Mouse (Mus musculus): ENCODE data around the gene Tmem170. TPM values are rescaled to one million over a fixed set of nuclear protein-coding genes. Genes with fewer than 3 reads are reported as not detected.

Gene Tmem170
- polyA plus RNA-seq, 1 experiment from 2014 or later, result 4.5 TPM

- peak overlapping the region; percentile 79 for H3K4me2 ChIP-seq (ENCODE audit: low read length)
- H3K27me3 ChIP-seq (ENCODE audit: control insufficient read depth, insufficient read depth, low read length), result no peaks in the 10 kb centered on the region
- WGBS, result 17% methylated on average over 9 of the region's 9 CpGs
- no peak for ATAC-seq (ENCODE audit: insufficient number of reproducible peaks, insufficient read depth, low FRiP score, low read depth)
- peak overlapping the region; percentile 68 to 94 for H3K4me3 ChIP-seq (ENCODE audit: control insufficient read depth in 1 of 2, insufficient read depth in 1 of 2, low read depth in 1 of 2, low read length in 2 of 2)
- peaks cover 0 to 6% of the 10 kb centered on the region in 2 experiments; a peak in 2 of 4 replicates for H3K4me1 ChIP-seq (ENCODE audit: control insufficient read depth in 2 of 2, insufficient read depth in 2 of 2, low read length in 2 of 2)
- peak overlapping the region; percentile 64 to 73; a peak in 3 of 4 replicates for H3K27ac ChIP-seq (replicated peaks in 1 of 2; ENCODE audit: control insufficient read depth in 1 of 2, insufficient read depth in 1 of 2, low read depth in 2 of 2, low read length in 2 of 2)
- no peaks in the 10 kb centered on the region for H3K36me3 ChIP-seq (ENCODE audit: control insufficient read depth, insufficient read depth, low read length)
- H3K9ac ChIP-seq (ENCODE audit: low read length), result peak overlapping the region; percentile 84
- H3K9me3 ChIP-seq (ENCODE audit: control insufficient read depth, low read length), result no peaks in the 10 kb centered on the region
These were observed 792 bp downstream of the Tmem170 start for GRCm38 (mm10) chr8:111875758-111876157.

DNA sequence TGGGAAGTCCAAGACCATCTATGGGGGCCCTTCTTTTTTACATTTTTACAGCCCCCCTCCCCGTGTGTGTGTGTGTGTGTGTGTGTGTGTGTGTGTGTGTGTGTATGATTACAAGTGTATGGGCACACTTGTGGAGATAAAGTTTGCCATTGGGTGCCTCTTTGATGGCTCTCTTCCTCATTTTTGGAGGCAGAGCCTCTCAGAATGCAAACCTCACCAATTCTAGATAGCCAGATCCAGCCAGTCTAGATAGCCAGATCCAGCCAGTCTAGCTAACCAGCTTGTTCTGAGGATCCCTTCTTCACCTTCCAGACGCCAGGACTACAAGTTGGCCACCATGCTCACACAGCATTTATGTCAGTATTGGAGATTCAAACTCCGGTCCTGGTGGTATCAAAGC lies 5.3 kb downstream of the Tmem170 start:
- Histone ChIP-seq H3K27ac (replicated peaks in 1 of 2; ENCODE audit: control insufficient read depth in 1 of 2, insufficient read depth in 1 of 2, low read depth in 2 of 2, low read length in 2 of 2) (no peak overlapping the region), H3K4me1 (ENCODE audit: control insufficient read depth in 2 of 2, insufficient read depth in 2 of 2, low read length in 2 of 2) (peaks cover 0 to 6% of the 10 kb centered on the region in 2 experiments; a peak in 2 of 4 replicates), H3K4me3 (ENCODE audit: control insufficient read depth in 1 of 2, insufficient read depth in 1 of 2, low read depth in 1 of 2, low read length in 2 of 2) (no peak overlapping the region), H3K36me3 (ENCODE audit: control insufficient read depth, insufficient read depth, low read length) (0 out of 2 replicates have a peak, but pooled peaks cover 4% of the 10 kb centered on the region), H3K9me3 (ENCODE audit: control insufficient read depth, low read length) (no peaks in the 10 kb centered on the region), H3K4me2 (ENCODE audit: low read length) (no peak overlapping the region), H3K27me3 (ENCODE audit: control insufficient read depth, insufficient read depth, low read length) (no peaks in the 10 kb centered on the region), H3K9ac (ENCODE audit: low read length) (no peak overlapping the region)
- ATAC-seq (ENCODE audit: insufficient number of reproducible peaks, insufficient read depth, low FRiP score, low read depth), result no peak
- WGBS, result 82% methylated on average over 3 of the region's 3 CpGs

DNA sequence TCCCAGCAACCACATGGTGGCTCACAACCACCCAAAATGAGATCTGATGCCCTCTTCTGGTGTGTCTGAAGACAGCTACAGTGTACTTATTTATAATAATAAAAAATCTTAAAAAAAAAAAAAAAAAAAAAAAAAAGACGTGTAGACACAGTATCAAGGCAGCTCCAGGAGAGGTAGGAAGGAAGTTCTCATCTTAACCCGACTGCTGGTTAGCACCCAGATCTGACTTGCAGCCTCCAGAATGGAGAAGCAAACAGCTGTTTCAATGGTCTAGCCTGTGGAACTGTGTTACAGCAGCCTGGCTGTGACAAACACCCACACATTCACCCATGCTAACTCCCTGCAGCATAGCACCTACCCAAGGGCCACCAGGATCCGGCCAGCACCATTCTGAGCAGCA lies 6.2 kb downstream of the Tmem170 start:
- ATAC-seq (ENCODE audit: insufficient number of reproducible peaks, insufficient read depth, low FRiP score, low read depth), result no peak
- no peak overlapping the region for H3K4me2 ChIP-seq (ENCODE audit: low read length)
- no peaks in the 10 kb centered on the region for H3K9me3 ChIP-seq (ENCODE audit: control insufficient read depth, low read length)
- no peak overlapping the region for H3K4me3 ChIP-seq (ENCODE audit: control insufficient read depth in 1 of 2, insufficient read depth in 1 of 2, low read depth in 1 of 2, low read length in 2 of 2)
- H3K4me1 ChIP-seq (ENCODE audit: control insufficient read depth in 2 of 2, insufficient read depth in 2 of 2, low read length in 2 of 2), result peaks cover 0 to 2% of the 10 kb centered on the region in 2 experiments; a peak in 1 of 4 replicates
- no peaks in the 10 kb centered on the region for H3K27me3 ChIP-seq (ENCODE audit: control insufficient read depth, insufficient read depth, low read length)
- H3K27ac ChIP-seq (replicated peaks in 1 of 2; ENCODE audit: control insufficient read depth in 1 of 2, insufficient read depth in 1 of 2, low read depth in 2 of 2, low read length in 2 of 2), result no peak overlapping the region
- H3K36me3 ChIP-seq (ENCODE audit: control insufficient read depth, insufficient read depth, low read length), result peaks cover 12% of the 10 kb centered on the region
- WGBS, result 74% methylated on average over 3 of the region's 3 CpGs
- H3K9ac ChIP-seq (ENCODE audit: low read length), result no peak overlapping the region

- no peaks in the 10 kb centered on the region for H3K4me1 ChIP-seq (ENCODE audit: control insufficient read depth in 2 of 2, insufficient read depth in 2 of 2, low read length in 2 of 2)
- H3K4me3 ChIP-seq (ENCODE audit: control insufficient read depth in 1 of 2, insufficient read depth in 1 of 2, low read depth in 1 of 2, low read length in 2 of 2), result no peak overlapping the region
- H3K27me3 ChIP-seq (ENCODE audit: control insufficient read depth, insufficient read depth, low read length), result no peaks in the 10 kb centered on the region
- 49% methylated on average over 2 of the region's 2 CpGs for WGBS
- H3K36me3 ChIP-seq (ENCODE audit: control insufficient read depth, insufficient read depth, low read length), result peaks cover 18% of the 10 kb centered on the region
- H3K9me3 ChIP-seq (ENCODE audit: control insufficient read depth, low read length), result no peaks in the 10 kb centered on the region
- no peak overlapping the region for H3K4me2 ChIP-seq (ENCODE audit: low read length)
- H3K27ac ChIP-seq (replicated peaks in 1 of 2; ENCODE audit: control insufficient read depth in 1 of 2, insufficient read depth in 1 of 2, low read depth in 2 of 2, low read length in 2 of 2), result no peak overlapping the region
- no peak for ATAC-seq (ENCODE audit: insufficient number of reproducible peaks, insufficient read depth, low FRiP score, low read depth)
- H3K9ac ChIP-seq (ENCODE audit: low read length), result no peak overlapping the region
These were observed 7.9 kb downstream of the Tmem170 start for GRCm38 (mm10) chr8:111868664-111869063.

DNA sequence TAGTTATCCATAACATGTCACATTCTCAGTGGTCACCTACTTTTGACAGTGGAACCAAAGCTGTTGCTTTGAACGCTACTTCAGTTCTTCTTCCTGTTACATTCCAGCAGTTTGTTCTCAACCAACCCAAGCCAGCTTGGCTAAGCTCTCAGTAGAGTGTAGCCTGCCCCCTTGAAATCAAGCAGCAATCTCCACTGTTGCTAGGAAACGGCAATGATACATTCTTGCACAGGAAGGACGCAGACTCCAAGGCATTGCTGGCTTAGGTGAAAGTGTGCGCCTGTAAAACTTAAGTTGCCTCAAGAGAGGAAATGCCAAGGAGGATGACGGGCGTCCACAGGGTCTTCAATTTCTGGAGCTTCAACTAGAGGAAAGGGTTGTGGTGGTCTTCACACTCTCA lies 10.7 kb downstream of the Tmem170 start:
- Histone ChIP-seq H3K4me3 (ENCODE audit: control insufficient read depth in 1 of 2, insufficient read depth in 1 of 2, low read depth in 1 of 2, low read length in 2 of 2) (no peak overlapping the region), H3K36me3 (ENCODE audit: control insufficient read depth, insufficient read depth, low read length) (peaks cover 18% of the 10 kb centered on the region), H3K27ac (replicated peaks in 1 of 2; ENCODE audit: control insufficient read depth in 1 of 2, insufficient read depth in 1 of 2, low read depth in 2 of 2, low read length in 2 of 2) (no peak overlapping the region), H3K4me2 (ENCODE audit: low read length) (no peak overlapping the region), H3K9me3 (ENCODE audit: control insufficient read depth, low read length) (no peaks in the 10 kb centered on the region), H3K4me1 (ENCODE audit: control insufficient read depth in 2 of 2, insufficient read depth in 2 of 2, low read length in 2 of 2) (no peaks in the 10 kb centered on the region), H3K27me3 (ENCODE audit: control insufficient read depth, insufficient read depth, low read length) (no peaks in the 10 kb centered on the region), H3K9ac (ENCODE audit: low read length) (no peak overlapping the region)
- ATAC-seq (ENCODE audit: insufficient number of reproducible peaks, insufficient read depth, low FRiP score, low read depth), result no peak
- WGBS, result 69% methylated on average over 6 of the region's 6 CpGs

DNA sequence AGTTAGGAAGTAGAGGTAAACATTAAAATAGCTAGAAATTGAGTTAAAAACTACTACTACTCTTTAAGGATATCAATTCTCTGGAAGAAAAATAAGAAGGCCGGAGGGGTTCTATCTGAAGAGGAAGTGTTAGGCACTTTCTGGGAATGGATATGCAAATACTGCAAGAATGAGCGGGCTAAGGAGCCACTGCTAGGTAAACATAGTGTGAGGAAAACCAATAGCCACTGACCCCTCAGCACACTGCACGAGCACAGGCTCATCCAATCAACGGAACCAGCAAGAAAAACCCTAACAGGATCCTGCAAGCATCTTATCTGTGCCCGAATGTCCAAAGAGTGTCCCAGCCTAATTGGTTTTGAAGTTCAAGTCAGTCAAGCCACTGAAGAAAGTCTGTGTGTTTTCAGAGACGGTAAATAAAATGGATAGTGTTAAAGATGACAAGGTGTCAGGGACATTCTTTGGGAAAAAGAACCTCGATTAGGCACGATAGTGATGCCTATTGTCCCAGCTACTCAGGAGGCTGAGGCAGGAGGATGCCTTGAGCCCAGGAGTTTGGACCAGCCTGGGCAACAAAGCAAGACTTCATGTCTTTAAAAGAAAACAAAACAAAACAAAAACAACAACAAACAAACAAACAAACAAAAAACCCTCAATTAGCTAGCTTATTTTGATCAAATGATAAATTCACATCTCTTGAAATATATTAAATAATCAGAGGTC lies 11.3 kb downstream of the Tmem170 start:
- ATAC-seq (ENCODE audit: insufficient number of reproducible peaks, insufficient read depth, low FRiP score, low read depth), result no peak
- Histone ChIP-seq H3K4me2 (ENCODE audit: low read length) (no peak overlapping the region), H3K27me3 (ENCODE audit: control insufficient read depth, insufficient read depth, low read length) (no peaks in the 10 kb centered on the region), H3K9ac (ENCODE audit: low read length) (no peak overlapping the region), H3K4me1 (ENCODE audit: control insufficient read depth in 2 of 2, insufficient read depth in 2 of 2, low read length in 2 of 2) (no peaks in the 10 kb centered on the region), H3K9me3 (ENCODE audit: control insufficient read depth, low read length) (no peaks in the 10 kb centered on the region), H3K36me3 (ENCODE audit: control insufficient read depth, insufficient read depth, low read length) (peaks cover 18% of the 10 kb centered on the region), H3K4me3 (ENCODE audit: control insufficient read depth in 1 of 2, insufficient read depth in 1 of 2, low read depth in 1 of 2, low read length in 2 of 2) (no peak overlapping the region), H3K27ac (replicated peaks in 1 of 2; ENCODE audit: control insufficient read depth in 1 of 2, insufficient read depth in 1 of 2, low read depth in 2 of 2, low read length in 2 of 2) (no peak overlapping the region)
- 80% methylated on average over 8 of the region's 8 CpGs for WGBS

- no peak for ATAC-seq (ENCODE audit: insufficient number of reproducible peaks, insufficient read depth, low FRiP score, low read depth)
These were observed 11.9 kb downstream of the Tmem170 start for GRCm38 (mm10) chr8:111864648-111865047.

DNA sequence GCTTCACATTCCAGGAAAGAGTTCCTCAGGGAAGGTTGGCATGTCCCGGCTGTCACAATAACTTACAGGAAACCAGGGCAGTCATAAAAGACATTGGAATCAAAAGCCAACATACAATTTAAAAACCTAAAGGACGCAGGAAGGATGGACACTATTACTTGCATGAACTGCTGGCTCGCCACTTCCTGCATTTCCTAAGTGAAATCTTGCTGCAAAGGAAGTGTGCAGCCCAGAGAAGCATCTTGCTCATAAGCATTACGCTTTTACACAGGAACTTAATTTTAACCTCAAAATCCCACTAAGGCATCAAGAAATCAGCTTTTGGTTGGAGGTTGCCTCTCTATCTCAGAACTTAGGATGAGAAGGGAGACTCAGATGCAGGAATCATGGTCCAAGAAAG lies 13.3 kb downstream of the Tmem170 start:
- no peak overlapping the region for H3K27ac ChIP-seq (replicated peaks in 1 of 2; ENCODE audit: control insufficient read depth in 1 of 2, insufficient read depth in 1 of 2, low read depth in 2 of 2, low read length in 2 of 2)

More at GRCm38 (mm10) chr8:111864648-111865047, 11.9 kb downstream of the Tmem170 start:
- no peaks in the 10 kb centered on the region for H3K4me1 ChIP-seq (ENCODE audit: control insufficient read depth in 2 of 2, insufficient read depth in 2 of 2, low read length in 2 of 2)
- WGBS, result 90% methylated on average over 8 of the region's 8 CpGs
- H3K9ac ChIP-seq (ENCODE audit: low read length), result no peak overlapping the region
- no peak overlapping the region for H3K27ac ChIP-seq (replicated peaks in 1 of 2; ENCODE audit: control insufficient read depth in 1 of 2, insufficient read depth in 1 of 2, low read depth in 2 of 2, low read length in 2 of 2)
- H3K4me3 ChIP-seq (ENCODE audit: control insufficient read depth in 1 of 2, insufficient read depth in 1 of 2, low read depth in 1 of 2, low read length in 2 of 2), result no peak overlapping the region
- no peaks in the 10 kb centered on the region for H3K9me3 ChIP-seq (ENCODE audit: control insufficient read depth, low read length)
- H3K36me3 ChIP-seq (ENCODE audit: control insufficient read depth, insufficient read depth, low read length), result peaks cover 18% of the 10 kb centered on the region
- H3K27me3 ChIP-seq (ENCODE audit: control insufficient read depth, insufficient read depth, low read length), result no peaks in the 10 kb centered on the region
- no peak overlapping the region for H3K4me2 ChIP-seq (ENCODE audit: low read length)

More for the DNA sequence above, 13.3 kb downstream of the Tmem170 start:
- H3K9me3 ChIP-seq (ENCODE audit: control insufficient read depth, low read length), result no peaks in the 10 kb centered on the region
- H3K9ac ChIP-seq (ENCODE audit: low read length), result no peak overlapping the region
- H3K4me2 ChIP-seq (ENCODE audit: low read length), result no peak overlapping the region
- 72% methylated on average over 4 of the region's 4 CpGs for WGBS
- no peak overlapping the region for H3K4me3 ChIP-seq (ENCODE audit: control insufficient read depth in 1 of 2, insufficient read depth in 1 of 2, low read depth in 1 of 2, low read length in 2 of 2)
- ATAC-seq (ENCODE audit: insufficient number of reproducible peaks, insufficient read depth, low FRiP score, low read depth), result no peak
- H3K36me3 ChIP-seq (ENCODE audit: control insufficient read depth, insufficient read depth, low read length), result peaks cover 18% of the 10 kb centered on the region
- H3K27me3 ChIP-seq (ENCODE audit: control insufficient read depth, insufficient read depth, low read length), result no peaks in the 10 kb centered on the region
- no peaks in the 10 kb centered on the region for H3K4me1 ChIP-seq (ENCODE audit: control insufficient read depth in 2 of 2, insufficient read depth in 2 of 2, low read length in 2 of 2)
